Mouse (Mus musculus): ENCODE data around the gene C2cd4d.

- TF ChIP-seq CTCF (IDR thresholded peaks at IDR 0.05; ENCODE audit: low read depth, low read length) = no peak
- TF ChIP-seq POLR2A (IDR thresholded peaks at IDR 0.05; ENCODE audit: extremely low read depth, insufficient read depth, low read length) = no peak
These were observed 36.0 kb downstream of the C2cd4d start, which contains the start of gene Lingo4 for GRCm38 (mm10) chr3:94398217-94398616.

Measured in liver, adult 2 months (tissue).